Mouse (Mus musculus): ENCODE data around the gene Olfr1324. TPM values are rescaled to one million over a fixed set of nuclear protein-coding genes. Genes with fewer than 3 reads are reported as not detected.
"Not testable (repeated sequence)": the region's sequence is repeated elsewhere in the genome, so short reads cannot be mapped to it uniquely, and the experiment has no call there.

Gene Olfr1324
- not detected in 2 replicates for polyA plus RNA-seq (2015; fragmentation: Nextera tagmentation; extraction: Ambion mirVana)

- no peak for DNase-seq (ENCODE audit: low spot score)
These were observed at the start of gene Olfr1324 for GRCm38 (mm10) chrX:50428398-50428797. Gene Olfr1324, minus strand, starts transcription at chrX:50428498.

GRCm38 (mm10) chrX:50470341-50470740 lies 42.0 kb upstream of the Olfr1324 start:
- not testable (repeated sequence) for DNase-seq (ENCODE audit: low spot score)

GRCm38 (mm10) chrX:50456136-50456535 lies 27.8 kb upstream of the Olfr1324 start:
- no peak for DNase-seq (ENCODE audit: low spot score)

DNA sequence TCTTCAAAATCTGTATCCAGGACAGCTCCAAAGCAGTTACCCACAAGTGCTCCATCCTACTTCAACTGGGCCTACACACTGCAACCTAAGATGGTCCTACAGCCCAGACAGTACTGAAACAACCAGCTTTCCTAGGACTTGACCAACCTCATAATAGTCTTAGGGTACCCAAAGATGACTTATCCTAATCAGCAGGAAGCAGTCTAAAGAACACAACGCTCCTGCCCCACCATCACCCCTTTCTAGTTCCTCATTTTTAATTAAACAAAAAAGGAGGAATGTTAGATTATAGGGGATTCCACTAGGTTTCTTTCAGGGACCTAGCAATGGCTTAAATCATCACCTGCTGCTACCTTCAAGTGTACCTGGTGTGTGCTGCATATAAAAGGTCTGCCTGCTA lies 15.1 kb upstream of the Olfr1324 start:
- no peak for DNase-seq (ENCODE audit: low spot score)

DNA sequence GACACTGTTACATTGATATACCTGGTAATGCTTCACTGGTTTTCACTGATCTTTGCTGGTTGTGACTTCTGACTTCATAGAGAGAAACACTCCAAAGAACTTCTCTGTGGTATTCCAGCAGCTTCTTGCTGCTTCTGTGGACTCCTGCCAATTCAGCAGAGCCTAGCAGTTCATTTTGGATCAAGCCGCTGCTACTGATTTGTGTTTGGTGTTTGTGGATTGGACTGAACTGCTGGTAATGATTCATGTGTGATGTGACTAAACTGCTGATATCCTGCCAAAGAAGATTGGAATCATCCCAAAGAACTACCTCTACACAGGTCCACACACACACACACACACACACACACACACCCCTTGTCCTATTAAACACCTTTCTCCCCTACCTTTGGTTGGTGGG lies 14.4 kb upstream of the Olfr1324 start:
- no peak for DNase-seq (ENCODE audit: low spot score)

DNA sequence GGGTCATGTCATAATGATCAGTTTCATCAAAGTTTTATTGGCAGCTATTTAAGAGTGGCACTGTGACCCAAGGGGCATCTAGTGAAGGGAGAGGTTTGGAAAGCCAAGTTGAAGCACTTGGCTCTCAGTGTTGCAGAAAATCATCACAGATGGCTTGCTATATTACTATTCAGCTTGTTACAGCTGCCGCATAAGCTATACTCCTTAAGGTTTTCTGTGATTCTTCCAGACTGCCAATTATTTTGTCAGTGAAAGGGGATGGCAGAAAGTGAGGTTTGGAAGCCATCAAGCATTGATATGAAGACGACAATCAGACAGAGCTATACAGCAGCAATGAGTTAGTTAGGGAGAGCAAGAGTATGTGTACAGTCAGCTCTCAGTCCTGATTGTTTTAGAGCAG lies 4.2 kb upstream of the Olfr1324 start:
- DNase-seq (ENCODE audit: low spot score): no peak

DNA sequence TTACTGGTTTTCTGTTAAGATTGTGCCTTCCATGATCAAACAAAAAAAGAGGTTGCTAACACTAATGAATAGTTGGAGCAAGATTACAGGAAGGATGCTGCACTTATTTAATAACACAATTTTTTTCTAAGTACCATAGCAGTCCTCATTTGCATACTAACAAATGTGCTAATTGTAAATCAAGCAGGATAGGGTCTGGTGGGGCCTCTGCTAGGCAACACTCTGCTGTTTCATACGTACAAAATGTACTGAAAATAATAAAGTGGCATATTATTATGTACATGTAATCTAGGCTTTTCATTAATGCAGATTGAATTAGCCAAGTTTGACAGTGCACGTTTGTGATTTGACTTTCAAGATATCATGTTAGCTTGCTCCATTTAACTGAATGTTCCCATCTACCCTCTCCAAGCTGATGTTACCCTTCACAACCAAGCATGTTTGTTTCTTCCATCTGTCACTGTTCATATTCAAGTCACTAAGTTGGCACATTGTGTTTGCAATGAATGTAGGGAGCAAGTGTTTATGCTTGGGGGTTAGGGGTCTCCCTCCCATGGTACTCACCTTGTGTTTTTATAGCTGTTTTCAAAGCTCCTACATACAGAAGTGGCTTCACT lies 478 bp downstream of the Olfr1324 start:
- DNase-seq (ENCODE audit: low spot score): no peak

GRCm38 (mm10) chrX:50425899-50426436 lies 2.3 kb downstream of the Olfr1324 start:
- no peak for DNase-seq (ENCODE audit: low spot score)

DNA sequence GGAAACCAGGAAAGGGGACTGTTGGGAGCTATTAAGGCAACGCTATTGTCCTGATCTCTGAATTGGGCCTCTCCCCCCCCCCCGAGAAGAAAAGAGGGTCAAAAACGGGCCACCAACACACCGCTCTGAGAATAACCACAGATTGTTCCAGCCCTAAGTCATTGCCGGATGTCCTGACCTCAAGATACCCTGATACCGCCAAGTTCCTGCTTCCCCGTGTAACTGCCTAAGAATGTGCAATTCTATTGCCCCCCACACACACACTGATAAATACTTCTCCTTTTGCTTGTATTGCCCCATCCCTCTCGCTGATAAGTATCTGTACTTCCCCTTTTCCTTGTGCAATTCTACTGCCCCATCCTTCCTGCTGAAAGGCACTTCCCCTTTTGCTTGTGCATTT lies 17.9 kb downstream of the Olfr1324 start:
- DNase-seq (ENCODE audit: low spot score): not testable (repeated sequence)

DNA sequence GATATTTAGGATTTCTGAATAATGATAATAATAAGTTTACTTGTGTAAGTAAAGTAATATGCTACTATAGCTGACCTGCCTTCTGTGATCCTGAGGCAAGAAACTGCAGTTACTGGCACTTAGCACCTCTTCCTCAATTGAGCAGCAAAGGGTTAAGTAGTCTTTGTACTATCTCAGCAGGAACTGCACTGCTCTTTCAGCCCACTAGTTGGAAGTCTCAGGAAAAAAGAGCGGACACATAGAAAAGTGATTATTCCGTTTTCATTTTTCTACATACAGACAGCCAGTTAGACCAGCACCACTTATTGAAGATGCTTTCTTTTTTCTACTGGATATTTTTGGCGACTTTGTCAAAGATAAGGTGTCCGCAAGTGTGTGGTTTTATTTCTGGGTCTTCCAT lies 37.7 kb downstream of the Olfr1324 start:
- DNase-seq (ENCODE audit: low spot score): not testable (repeated sequence)

GRCm38 (mm10) chrX:50374978-50375377 lies 53.3 kb downstream of the Olfr1324 start:
- DNase-seq (ENCODE audit: low spot score): no peak

Measured in thymus, postnatal 0 days (tissue).